Mouse (Mus musculus): ENCODE results near the gene Npnt. TPM values are rescaled to one million over a fixed set of nuclear protein-coding genes. Genes with fewer than 3 reads are reported as not detected.

Npnt gene
- polyA plus RNA-seq, 1 experiment from 2014 or later: 9.0 TPM

DNA sequence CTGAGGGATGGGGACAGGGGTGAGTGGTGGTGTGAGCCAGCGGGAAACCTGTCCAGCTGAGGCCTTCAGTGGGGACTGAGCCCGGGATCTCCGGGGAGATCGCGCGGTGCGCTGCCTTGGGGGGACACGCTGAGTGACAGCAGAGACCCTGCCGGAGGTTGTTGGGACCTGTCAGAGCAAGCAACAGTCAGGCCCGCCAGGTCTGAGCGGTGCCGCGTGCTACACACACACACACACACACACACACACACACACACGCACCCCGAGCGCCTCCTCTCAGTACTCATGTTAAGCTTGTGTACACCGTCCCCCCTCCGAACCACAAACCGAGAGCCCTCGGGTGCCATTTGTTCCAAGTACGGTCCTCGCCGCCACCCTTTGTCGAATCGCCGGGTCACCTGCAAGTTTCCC is 706 bp downstream of the Npnt start:
- Histone ChIP-seq H3K27me3 (ENCODE audit: low read depth, poor library complexity, severe bottlenecking) (peaks cover 44% of the 10 kb centered on the region), H3K9me3 (replicated peaks) (no peaks in the 10 kb centered on the region), H3K4me3 (peak overlapping the region; percentile 78), H3K36me3 (no peaks in the 10 kb centered on the region), H3K4me1 (peaks cover 32% of the 10 kb centered on the region), H3K27ac (replicated peaks) (peak overlapping the region; percentile 79)
- peak; percentile 56 for DNase-seq (ENCODE audit: low spot score)
- WGBS: under 1% methylated on average over 26 of the region's 26 CpGs

DNA sequence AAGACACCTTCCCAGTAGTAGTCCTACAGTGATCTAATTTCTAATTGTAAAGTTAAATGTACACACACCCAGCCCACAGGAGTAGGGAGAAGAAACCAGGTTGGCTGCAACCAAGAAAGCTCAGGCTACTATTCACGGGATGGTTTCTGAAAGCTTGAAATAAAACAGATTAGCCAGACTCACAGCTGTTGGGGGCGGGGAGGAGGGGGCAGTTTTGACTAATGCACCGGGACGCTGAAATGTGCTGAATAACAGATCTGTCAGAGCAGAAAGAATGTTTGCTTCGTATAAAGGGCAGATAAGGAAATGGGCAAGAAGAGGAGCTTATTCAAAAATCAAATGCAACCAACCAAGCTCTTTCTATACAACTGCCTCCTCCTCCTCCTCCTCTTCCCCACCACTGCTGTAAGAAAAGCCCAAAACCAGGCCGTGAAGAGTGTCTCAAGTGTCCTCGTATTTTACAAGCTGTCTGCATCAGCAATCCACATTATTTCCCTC is 1.7 kb downstream of the Npnt start:
- H3K4me3 ChIP-seq: no peak overlapping the region
- H3K27ac ChIP-seq (replicated peaks): no peak overlapping the region
- H3K4me1 ChIP-seq: peaks cover 38% of the 10 kb centered on the region
- DNase-seq (ENCODE audit: low spot score): no peak
- no peaks in the 10 kb centered on the region for H3K36me3 ChIP-seq
- WGBS: 21% methylated on average over 7 of the region's 7 CpGs
- H3K27me3 ChIP-seq (ENCODE audit: low read depth, poor library complexity, severe bottlenecking): peaks cover 44% of the 10 kb centered on the region
- no peaks in the 10 kb centered on the region for H3K9me3 ChIP-seq (replicated peaks)

DNA sequence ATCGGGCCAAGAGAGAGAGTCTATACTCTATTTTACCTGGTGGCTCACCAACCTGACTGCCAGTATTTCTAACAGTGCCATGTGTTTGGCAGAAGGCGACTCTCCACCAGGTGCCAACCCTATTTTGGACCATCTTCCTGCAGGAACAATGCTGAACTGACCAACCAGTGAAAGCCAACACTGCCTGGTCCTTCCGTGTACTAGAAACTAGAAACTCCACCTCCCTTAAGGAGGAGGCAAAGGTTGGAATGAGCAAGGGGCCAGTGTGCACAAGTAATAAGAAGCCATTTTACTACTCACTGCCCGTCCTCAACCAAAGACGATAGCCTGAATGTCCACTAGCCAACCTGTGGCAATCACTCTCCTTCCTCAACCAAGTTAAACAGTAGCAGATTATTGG is 4.0 kb downstream of the Npnt start:
- Histone ChIP-seq H3K4me1 (peaks cover 38% of the 10 kb centered on the region), H3K36me3 (no peaks in the 10 kb centered on the region), H3K4me3 (no peak overlapping the region), H3K27me3 (ENCODE audit: low read depth, poor library complexity, severe bottlenecking) (peaks cover 41% of the 10 kb centered on the region), H3K27ac (replicated peaks) (no peak overlapping the region), H3K9me3 (replicated peaks) (no peaks in the 10 kb centered on the region)
- DNase-seq (ENCODE audit: low spot score): no peak
- 91% methylated on average over 5 of the region's 5 CpGs for WGBS

DNA sequence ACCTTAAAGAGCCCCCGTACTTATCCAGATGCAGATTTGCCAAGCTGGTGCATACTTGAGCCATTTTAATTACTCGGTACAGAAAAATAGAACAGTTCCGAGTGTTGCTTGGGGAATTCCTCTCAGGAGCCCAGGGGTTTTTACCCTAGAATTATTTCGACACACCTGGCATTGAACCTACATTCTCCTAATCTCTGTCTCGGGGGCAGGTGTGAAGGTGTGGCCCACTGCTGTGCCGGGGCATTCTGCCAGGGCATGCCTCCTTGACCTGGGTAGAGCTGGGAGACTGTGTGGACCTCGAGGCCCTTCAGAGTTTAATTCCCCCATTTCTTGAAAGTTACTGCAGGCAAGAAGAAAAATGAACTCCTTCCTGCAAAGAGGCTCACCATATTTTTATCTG is 4.4 kb downstream of the Npnt start:
- H3K4me3 ChIP-seq: no peak overlapping the region
- H3K27me3 ChIP-seq (ENCODE audit: low read depth, poor library complexity, severe bottlenecking): peaks cover 37% of the 10 kb centered on the region
- no peak for DNase-seq (ENCODE audit: low spot score)
- H3K27ac ChIP-seq (replicated peaks): no peak overlapping the region
- H3K9me3 ChIP-seq (replicated peaks): no peaks in the 10 kb centered on the region
- peaks cover 38% of the 10 kb centered on the region for H3K4me1 ChIP-seq
- no peaks in the 10 kb centered on the region for H3K36me3 ChIP-seq
- WGBS: 90% methylated on average over 7 of the region's 7 CpGs

DNA sequence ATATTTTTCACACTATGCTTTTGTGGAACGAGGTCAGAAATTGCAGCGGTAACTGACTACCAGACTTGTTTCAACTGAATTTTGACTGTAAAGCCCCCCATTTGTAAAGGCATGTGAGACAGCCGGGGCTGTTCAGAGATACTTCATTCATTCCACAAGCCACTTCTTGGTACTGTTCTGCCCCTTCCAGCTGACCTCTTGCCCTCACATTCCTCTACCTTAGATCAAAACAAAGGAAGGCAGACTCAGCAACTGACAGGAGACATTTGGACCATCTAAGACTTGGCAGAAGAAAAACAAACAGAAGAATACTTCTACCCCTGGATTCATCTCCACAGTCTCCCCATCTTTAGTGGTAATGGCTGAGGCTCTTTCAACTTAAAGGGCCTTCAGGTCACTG is 5.5 kb downstream of the Npnt start:
- H3K4me1 ChIP-seq: peaks cover 31% of the 10 kb centered on the region
- H3K9me3 ChIP-seq (replicated peaks): no peaks in the 10 kb centered on the region
- 43% methylated on average over 3 of the region's 3 CpGs for WGBS
- no peak for DNase-seq (ENCODE audit: low spot score)
- no peaks in the 10 kb centered on the region for H3K36me3 ChIP-seq
- H3K27me3 ChIP-seq (ENCODE audit: low read depth, poor library complexity, severe bottlenecking): peaks cover 30% of the 10 kb centered on the region
- H3K27ac ChIP-seq (replicated peaks): no peak overlapping the region
- H3K4me3 ChIP-seq: no peak overlapping the region

DNA sequence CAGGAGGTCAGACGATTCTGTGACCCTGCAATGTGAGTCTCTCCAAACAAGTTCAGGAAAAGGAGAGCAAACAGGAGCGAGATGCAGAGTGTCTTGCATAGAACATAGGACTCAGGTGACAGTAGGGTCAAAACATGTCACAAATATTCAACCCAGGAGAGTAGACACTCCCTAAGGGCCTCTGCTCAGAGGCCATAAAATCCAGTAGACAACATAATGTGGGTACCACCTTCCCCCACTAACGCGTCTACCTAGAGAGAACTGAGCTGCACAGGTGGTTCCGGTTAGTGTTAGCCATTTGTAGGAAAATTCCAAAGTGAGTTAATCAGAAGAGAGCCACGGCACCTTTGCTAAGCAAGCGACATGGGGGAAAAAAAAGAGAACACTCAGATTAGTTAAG is 5.9 kb downstream of the Npnt start:
- peaks cover 25% of the 10 kb centered on the region for H3K27me3 ChIP-seq (ENCODE audit: low read depth, poor library complexity, severe bottlenecking)
- no peak for DNase-seq (ENCODE audit: low spot score)
- H3K4me1 ChIP-seq: peaks cover 27% of the 10 kb centered on the region
- H3K27ac ChIP-seq (replicated peaks): no peak overlapping the region
- no peak overlapping the region for H3K4me3 ChIP-seq
- WGBS: 58% methylated on average over 7 of the region's 7 CpGs
- H3K9me3 ChIP-seq (replicated peaks): no peaks in the 10 kb centered on the region
- H3K36me3 ChIP-seq: no peaks in the 10 kb centered on the region

DNA sequence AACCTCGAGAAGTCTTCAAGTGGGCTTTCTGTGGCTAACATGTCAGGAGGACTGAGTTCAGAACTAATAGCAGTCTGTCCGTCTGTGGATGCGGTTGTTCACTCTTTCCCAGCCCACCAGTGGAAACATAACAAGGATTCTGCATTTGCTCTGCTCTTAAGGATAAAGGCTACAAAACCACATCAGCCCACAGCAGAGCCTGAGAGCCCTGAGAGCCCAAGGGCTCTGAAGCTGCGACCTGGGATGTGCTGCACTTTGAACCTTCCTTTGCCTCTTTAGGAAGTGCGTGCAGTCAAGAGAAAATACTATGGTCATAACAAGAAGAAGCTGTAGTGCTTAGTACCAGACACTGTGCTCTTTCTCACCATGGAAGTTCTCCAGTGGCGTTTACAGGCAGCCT is 7.3 kb downstream of the Npnt start:
- H3K9me3 ChIP-seq (replicated peaks): no peaks in the 10 kb centered on the region
- H3K27ac ChIP-seq (replicated peaks): no peak overlapping the region
- 91% methylated on average over 6 of the region's 6 CpGs for WGBS
- no peak overlapping the region for H3K4me3 ChIP-seq
- no peak for DNase-seq (ENCODE audit: low spot score)
- H3K27me3 ChIP-seq (ENCODE audit: low read depth, poor library complexity, severe bottlenecking): peaks cover 11% of the 10 kb centered on the region
- H3K4me1 ChIP-seq: peaks cover 19% of the 10 kb centered on the region
- H3K36me3 ChIP-seq: no peaks in the 10 kb centered on the region

DNA sequence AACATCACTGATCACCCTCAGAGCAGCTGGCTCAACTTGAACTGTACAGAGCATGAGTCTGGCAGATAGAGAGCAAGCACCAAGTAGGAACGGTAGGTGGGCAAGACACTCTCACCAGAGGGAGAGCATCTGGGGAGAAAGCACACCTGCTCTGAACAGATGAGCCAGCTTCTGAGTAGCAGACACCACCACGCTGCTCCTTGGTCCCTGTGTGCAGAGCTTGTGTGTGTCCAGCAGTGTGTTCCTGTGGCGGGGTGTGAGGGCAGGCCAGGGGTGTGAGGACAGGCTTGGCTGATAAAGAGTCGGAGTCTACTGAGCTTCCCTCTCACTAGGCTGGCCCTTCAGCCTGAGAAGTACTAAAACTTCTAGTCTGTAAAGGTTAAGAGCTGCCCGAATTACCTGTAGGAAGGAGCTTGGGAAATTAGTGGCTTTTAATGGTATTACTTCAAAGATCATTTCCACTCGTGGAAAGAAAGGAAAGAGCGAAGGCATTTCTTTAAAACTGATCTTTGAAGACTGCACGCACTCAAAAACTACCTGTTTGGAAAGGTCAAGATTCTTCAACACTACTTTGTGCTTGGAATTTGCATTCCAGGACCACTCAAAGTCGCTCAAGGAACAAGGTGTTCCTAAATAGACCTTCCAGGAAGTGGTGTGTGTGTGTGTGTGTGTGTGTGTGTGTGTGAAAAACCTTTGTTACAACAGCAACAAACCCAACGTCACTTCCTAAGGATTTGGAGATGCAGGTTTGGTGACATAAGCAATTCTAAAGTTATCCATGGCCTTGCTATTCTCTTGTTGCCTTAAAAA is 9.7 kb downstream of the Npnt start:
- no peak overlapping the region for H3K27ac ChIP-seq (replicated peaks)
- DNase-seq (ENCODE audit: low spot score): no peak

DNA sequence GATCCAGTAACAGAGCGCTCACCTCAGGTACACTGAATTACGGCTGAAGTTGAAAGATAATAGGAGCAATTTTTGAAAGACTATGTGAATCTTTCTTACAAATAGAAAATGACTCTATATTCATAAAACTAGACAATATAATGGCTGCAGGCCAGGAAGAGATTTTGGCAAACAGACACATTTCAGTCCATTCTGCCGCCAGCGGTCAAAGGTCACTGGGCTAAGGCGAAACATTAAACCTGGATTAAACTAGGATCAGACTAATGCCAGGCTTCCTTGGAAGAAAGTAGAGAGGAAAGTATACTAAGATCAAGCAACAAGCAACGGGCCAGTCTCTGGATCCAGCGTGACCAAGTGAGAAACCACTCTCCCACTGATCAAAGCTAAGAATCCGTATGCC is 11.1 kb downstream of the Npnt start:
- H3K4me1 ChIP-seq: peaks cover 12% of the 10 kb centered on the region
- H3K36me3 ChIP-seq: no peaks in the 10 kb centered on the region
- no peak overlapping the region for H3K4me3 ChIP-seq
- DNase-seq (ENCODE audit: low spot score): no peak
- no peaks in the 10 kb centered on the region for H3K27me3 ChIP-seq (ENCODE audit: low read depth, poor library complexity, severe bottlenecking)
- WGBS: 74% methylated on average over 8 of the region's 8 CpGs
- no peaks in the 10 kb centered on the region for H3K9me3 ChIP-seq (replicated peaks)
- no peak overlapping the region for H3K27ac ChIP-seq (replicated peaks)

More for the DNA sequence above, 9.7 kb downstream of the Npnt start:
- H3K27me3 ChIP-seq (ENCODE audit: low read depth, poor library complexity, severe bottlenecking): no peaks in the 10 kb centered on the region
- no peaks in the 10 kb centered on the region for H3K36me3 ChIP-seq
- H3K4me1 ChIP-seq: peaks cover 19% of the 10 kb centered on the region
- no peak overlapping the region for H3K4me3 ChIP-seq
- H3K9me3 ChIP-seq (replicated peaks): no peaks in the 10 kb centered on the region
- WGBS: 83% methylated on average over 10 of the region's 10 CpGs

DNA sequence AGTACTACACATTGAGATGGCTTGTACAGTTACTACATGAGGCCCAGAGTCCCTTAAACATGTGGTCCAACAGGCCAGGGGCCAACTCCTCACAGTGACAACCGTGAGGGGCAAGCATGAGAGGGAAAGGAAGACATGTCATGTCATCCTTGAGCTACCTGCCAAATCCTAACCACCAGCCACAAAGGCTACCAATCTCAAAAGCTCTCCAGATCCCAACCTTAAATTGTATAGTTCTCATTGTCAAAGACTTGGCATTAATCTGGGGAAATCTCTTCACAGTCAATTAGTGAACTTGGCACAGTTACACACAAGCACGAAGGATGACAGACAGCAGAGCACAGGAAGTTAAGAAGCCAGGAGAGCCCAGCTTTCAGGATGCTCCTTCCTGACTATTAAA is 15.4 kb downstream of the Npnt start:
- no peak overlapping the region for H3K27ac ChIP-seq (replicated peaks)
- no peak overlapping the region for H3K4me3 ChIP-seq
- no peak for DNase-seq (ENCODE audit: low spot score)
- H3K27me3 ChIP-seq (ENCODE audit: low read depth, poor library complexity, severe bottlenecking): no peaks in the 10 kb centered on the region
- no peaks in the 10 kb centered on the region for H3K9me3 ChIP-seq (replicated peaks)
- WGBS: 69% methylated on average over 2 of the region's 2 CpGs
- H3K36me3 ChIP-seq: no peaks in the 10 kb centered on the region
- H3K4me1 ChIP-seq: peaks cover 11% of the 10 kb centered on the region

DNA sequence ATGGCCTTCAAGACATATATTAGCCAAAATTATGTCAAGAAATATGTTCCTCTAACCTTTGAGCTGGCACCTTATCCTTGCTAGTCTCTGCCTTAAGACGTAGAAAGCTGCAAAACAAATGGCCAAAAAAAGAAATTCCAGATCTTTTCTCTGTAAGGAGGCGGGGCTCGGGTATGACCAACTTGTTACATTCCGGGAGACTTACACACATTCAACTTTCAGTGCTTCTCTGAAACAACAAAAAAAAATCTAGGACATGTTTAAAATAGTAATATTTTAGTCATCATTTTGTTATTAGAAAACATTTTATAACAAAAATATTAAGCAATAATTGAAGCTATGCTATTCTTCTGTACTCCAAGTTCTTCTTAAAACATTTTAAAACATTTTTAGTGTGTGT is 18.6 kb downstream of the Npnt start:
- H3K4me3 ChIP-seq: no peak overlapping the region
- WGBS: 86% methylated on average over 4 of the region's 4 CpGs
- no peaks in the 10 kb centered on the region for H3K27me3 ChIP-seq (ENCODE audit: low read depth, poor library complexity, severe bottlenecking)
- H3K9me3 ChIP-seq (replicated peaks): no peaks in the 10 kb centered on the region
- no peak for DNase-seq (ENCODE audit: low spot score)
- peaks cover 7% of the 10 kb centered on the region; the same call in 1 of the 2 replicates for H3K4me1 ChIP-seq
- no peak overlapping the region for H3K27ac ChIP-seq (replicated peaks)
- no peaks in the 10 kb centered on the region for H3K36me3 ChIP-seq

DNA sequence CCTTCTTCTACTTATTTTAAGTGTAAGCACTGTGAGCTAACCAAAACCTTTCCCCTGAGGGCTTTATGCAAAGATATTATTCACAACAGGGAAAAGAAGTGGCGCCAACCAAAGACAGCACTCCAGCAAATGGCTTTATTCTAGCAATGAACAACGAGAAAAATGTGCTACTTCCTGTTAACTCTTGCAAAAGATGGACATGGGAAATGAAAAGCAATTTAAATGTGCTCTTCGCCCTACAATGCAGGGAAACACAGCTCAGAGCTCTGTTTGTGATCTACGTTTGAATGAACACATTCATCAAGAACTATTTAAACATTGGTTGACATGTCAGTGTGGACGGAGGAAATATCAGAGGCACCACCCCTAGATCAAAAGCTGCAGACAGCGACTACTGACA is 20.2 kb downstream of the Npnt start:
- 81% methylated on average over 6 of the region's 6 CpGs for WGBS
- Histone ChIP-seq H3K4me3 (no peak overlapping the region), H3K36me3 (no peaks in the 10 kb centered on the region), H3K27me3 (ENCODE audit: low read depth, poor library complexity, severe bottlenecking) (no peaks in the 10 kb centered on the region), H3K9me3 (replicated peaks) (no peaks in the 10 kb centered on the region), H3K27ac (replicated peaks) (no peak overlapping the region), H3K4me1 (peaks cover 7% of the 10 kb centered on the region; the same call in 1 of the 2 replicates)
- no peak for DNase-seq (ENCODE audit: low spot score)

DNA sequence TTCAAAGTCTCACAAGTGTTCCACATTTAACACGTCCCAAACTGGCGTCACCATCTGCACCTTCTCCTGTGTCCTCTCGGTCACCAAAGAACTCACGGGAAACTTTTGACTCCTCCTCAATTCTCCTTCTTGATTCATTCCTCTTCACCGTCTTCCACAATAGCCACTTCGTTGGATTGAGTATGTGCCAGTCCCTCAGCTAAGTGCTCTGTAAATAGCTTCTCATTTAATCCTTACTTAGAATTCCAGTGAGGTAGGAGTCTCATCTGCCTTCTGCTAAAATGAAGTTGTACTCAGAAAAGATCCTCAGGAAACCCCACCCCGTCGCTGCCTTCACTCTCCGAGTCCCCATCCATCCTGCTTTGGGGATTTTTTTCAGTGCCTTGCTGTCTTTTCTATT is 21.9 kb downstream of the Npnt start:
- Histone ChIP-seq H3K4me3 (no peak overlapping the region), H3K27ac (replicated peaks) (no peak overlapping the region), H3K4me1 (no peaks in the 10 kb centered on the region), H3K36me3 (no peaks in the 10 kb centered on the region), H3K27me3 (ENCODE audit: low read depth, poor library complexity, severe bottlenecking) (no peaks in the 10 kb centered on the region), H3K9me3 (replicated peaks) (no peaks in the 10 kb centered on the region)
- DNase-seq (ENCODE audit: low spot score): no peak
- 92% methylated on average over 9 of the region's 9 CpGs for WGBS
